Mouse (Mus musculus): Measurements from ENCODE around the gene Olfr45.
"Not testable (repeated sequence)": the region's sequence is repeated elsewhere in the genome, so short reads cannot be mapped to it uniquely, and the experiment has no call there.

- not testable (repeated sequence) for TF ChIP-seq CTCF (IDR thresholded peaks at IDR 0.05; ENCODE audit: borderline replicate concordance, insufficient read depth, low read length); POLR2A (IDR thresholded peaks at IDR 0.05; ENCODE audit: low read depth, low read length)
Measured at GRCm38 (mm10) chr7:140679591-140679990, 2.2 kb upstream of the Olfr45 start.

Data from embryonic fibroblast, embryonic 13.5 days (primary cell).